Mouse (Mus musculus): ENCODE results near the gene N4bp2l1. TPM values are rescaled to one million over a fixed set of nuclear protein-coding genes. Genes with fewer than 3 reads are reported as not detected.

Gene N4bp2l1
- polyA plus RNA-seq, 1 experiment from 2014 or later = 19.9 TPM

- Histone ChIP-seq H3K9ac (ENCODE audit: low read depth, low read length) (peak overlapping the region; percentile 82), H3K9me3 (replicated peaks; ENCODE audit: control insufficient read depth, low read length, poor library complexity, severe bottlenecking) (no peaks in the 10 kb centered on the region), H3K4me3 (ENCODE audit: low read depth, low read length) (peak overlapping the region; percentile 90), H3K4me1 (ENCODE audit: control insufficient read depth, insufficient read depth, low read length) (peaks cover 7% of the 10 kb centered on the region), H3K27ac (ENCODE audit: low read length) (peak overlapping the region; percentile 69), H3K36me3 (ENCODE audit: control insufficient read depth, insufficient read depth, low read length) (no peaks in the 10 kb centered on the region), H3K27me3 (ENCODE audit: control insufficient read depth, insufficient read depth, low read depth, low read length) (peaks cover 7% of the 10 kb centered on the region; the same call in 1 of the 2 replicates), H3K4me2 (ENCODE audit: low read length) (peak overlapping the region; percentile 81)
- peak; percentile 82 for ATAC-seq
- WGBS = 1% methylated on average over 87 of the region's 102 CpGs
Measured at GRCm38 (mm10) chr5:150593756-150594648, 3.0 kb downstream of the N4bp2l1 start.

GRCm38 (mm10) chr5:150592904-150593755 is 3.9 kb downstream of the N4bp2l1 start:
- H3K4me3 ChIP-seq (ENCODE audit: low read depth, low read length) = peak overlapping the region; percentile 90
- H3K27me3 ChIP-seq (ENCODE audit: control insufficient read depth, insufficient read depth, low read depth, low read length) = peaks cover 7% of the 10 kb centered on the region; the same call in 1 of the 2 replicates
- H3K27ac ChIP-seq (ENCODE audit: low read length) = peak overlapping the region; percentile 69; the same call in 1 of the 2 replicates
- peak; percentile 64 for ATAC-seq
- no peaks in the 10 kb centered on the region for H3K9me3 ChIP-seq (replicated peaks; ENCODE audit: control insufficient read depth, low read length, poor library complexity, severe bottlenecking)
- H3K36me3 ChIP-seq (ENCODE audit: control insufficient read depth, insufficient read depth, low read length) = no peaks in the 10 kb centered on the region
- peak overlapping the region; percentile 82 for H3K9ac ChIP-seq (ENCODE audit: low read depth, low read length)
- peak overlapping the region; percentile 81 for H3K4me2 ChIP-seq (ENCODE audit: low read length)
- H3K4me1 ChIP-seq (ENCODE audit: control insufficient read depth, insufficient read depth, low read length) = peaks cover 7% of the 10 kb centered on the region
- 13% methylated on average over 32 of the region's 40 CpGs for WGBS

- peak overlapping the region; percentile 81 for H3K4me2 ChIP-seq (ENCODE audit: low read length)
- H3K36me3 ChIP-seq (ENCODE audit: control insufficient read depth, insufficient read depth, low read length) = no peaks in the 10 kb centered on the region
- 0 out of 2 replicates have a peak overlapping the region, but pooled peaks have one; percentile 82 for H3K9ac ChIP-seq (ENCODE audit: low read depth, low read length)
- no peaks in the 10 kb centered on the region for H3K9me3 ChIP-seq (replicated peaks; ENCODE audit: control insufficient read depth, low read length, poor library complexity, severe bottlenecking)
- no peak for ATAC-seq
- WGBS = 73% methylated on average over 13 of the region's 13 CpGs
- peaks cover 7% of the 10 kb centered on the region; the same call in 1 of the 2 replicates for H3K27me3 ChIP-seq (ENCODE audit: control insufficient read depth, insufficient read depth, low read depth, low read length)
- H3K4me3 ChIP-seq (ENCODE audit: low read depth, low read length) = peak overlapping the region; percentile 90
- peaks cover 7% of the 10 kb centered on the region for H3K4me1 ChIP-seq (ENCODE audit: control insufficient read depth, insufficient read depth, low read length)
- H3K27ac ChIP-seq (ENCODE audit: low read length) = no peak overlapping the region
Measured at GRCm38 (mm10) chr5:150592186-150592903, 4.6 kb downstream of the N4bp2l1 start.

- WGBS = 79% methylated on average over 2 of the region's 2 CpGs
- Histone ChIP-seq H3K4me2 (ENCODE audit: low read length) (no peak overlapping the region), H3K27me3 (ENCODE audit: control insufficient read depth, insufficient read depth, low read depth, low read length) (0 out of 2 replicates have a peak, but pooled peaks cover 5% of the 10 kb centered on the region), H3K4me3 (ENCODE audit: low read depth, low read length) (no peak overlapping the region), H3K27ac (ENCODE audit: low read length) (no peak overlapping the region), H3K36me3 (ENCODE audit: control insufficient read depth, insufficient read depth, low read length) (no peaks in the 10 kb centered on the region), H3K4me1 (ENCODE audit: control insufficient read depth, insufficient read depth, low read length) (peaks cover 6% of the 10 kb centered on the region), H3K9ac (ENCODE audit: low read depth, low read length) (no peak overlapping the region), H3K9me3 (replicated peaks; ENCODE audit: control insufficient read depth, low read length, poor library complexity, severe bottlenecking) (no peaks in the 10 kb centered on the region)
- no peak for ATAC-seq
Measured at GRCm38 (mm10) chr5:150589945-150590344, 7.0 kb downstream of the N4bp2l1 start.

- no peaks in the 10 kb centered on the region for H3K27me3 ChIP-seq (ENCODE audit: control insufficient read depth, insufficient read depth, low read depth, low read length)
- H3K4me3 ChIP-seq (ENCODE audit: low read depth, low read length) = no peak overlapping the region
- no peak for ATAC-seq
- no peak overlapping the region for H3K27ac ChIP-seq (ENCODE audit: low read length)
- H3K4me1 ChIP-seq (ENCODE audit: control insufficient read depth, insufficient read depth, low read length) = no peaks in the 10 kb centered on the region
- WGBS = 55% methylated on average over 6 of the region's 6 CpGs
- H3K9me3 ChIP-seq (replicated peaks; ENCODE audit: control insufficient read depth, low read length, poor library complexity, severe bottlenecking) = no peaks in the 10 kb centered on the region
- no peak overlapping the region for H3K4me2 ChIP-seq (ENCODE audit: low read length)
- no peaks in the 10 kb centered on the region for H3K36me3 ChIP-seq (ENCODE audit: control insufficient read depth, insufficient read depth, low read length)
- no peak overlapping the region for H3K9ac ChIP-seq (ENCODE audit: low read depth, low read length)
Measured at GRCm38 (mm10) chr5:150584337-150584729, 12.7 kb downstream of the N4bp2l1 start.

DNA sequence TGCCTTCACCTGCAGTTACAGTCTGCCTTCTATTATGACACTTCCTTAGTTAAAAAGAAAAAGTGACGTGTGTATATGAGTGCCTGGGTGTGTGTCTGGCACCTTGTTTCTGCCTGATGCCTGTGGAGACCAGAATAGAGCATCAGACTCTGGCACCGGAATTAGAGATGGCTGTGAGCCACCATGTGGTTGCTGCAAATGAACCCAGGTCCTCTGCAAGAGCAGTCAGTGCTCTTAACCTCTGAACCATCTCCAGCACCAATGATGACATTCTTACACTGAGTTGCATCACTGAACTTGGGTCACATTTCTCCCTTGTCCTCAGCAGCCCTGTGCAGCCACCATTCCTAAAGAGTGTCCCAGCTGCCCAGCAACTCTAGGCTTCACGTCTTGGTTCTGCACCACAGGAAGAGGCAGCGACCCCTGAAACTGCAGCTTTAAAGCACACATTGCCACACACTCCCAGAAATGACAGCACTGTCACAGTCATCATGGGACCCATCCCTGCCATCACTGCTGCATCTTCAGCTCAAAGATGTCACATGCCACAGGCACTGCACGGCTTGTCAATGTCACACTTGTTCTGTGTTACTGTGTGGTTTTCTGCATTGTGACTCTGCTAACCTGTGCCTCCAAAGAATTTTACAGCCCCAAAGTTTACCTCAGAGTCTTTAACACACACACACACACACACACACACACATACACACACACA is 13.2 kb downstream of the N4bp2l1 start:
- Histone ChIP-seq H3K27me3 (ENCODE audit: control insufficient read depth, insufficient read depth, low read depth, low read length) (no peaks in the 10 kb centered on the region), H3K4me3 (ENCODE audit: low read depth, low read length) (no peak overlapping the region), H3K9ac (ENCODE audit: low read depth, low read length) (no peak overlapping the region), H3K36me3 (ENCODE audit: control insufficient read depth, insufficient read depth, low read length) (no peaks in the 10 kb centered on the region), H3K4me2 (ENCODE audit: low read length) (no peak overlapping the region), H3K27ac (ENCODE audit: low read length) (no peak overlapping the region), H3K9me3 (replicated peaks; ENCODE audit: control insufficient read depth, low read length, poor library complexity, severe bottlenecking) (no peaks in the 10 kb centered on the region), H3K4me1 (ENCODE audit: control insufficient read depth, insufficient read depth, low read length) (no peaks in the 10 kb centered on the region)
- 70% methylated on average over 5 of the region's 5 CpGs for WGBS
- no peak for ATAC-seq

DNA sequence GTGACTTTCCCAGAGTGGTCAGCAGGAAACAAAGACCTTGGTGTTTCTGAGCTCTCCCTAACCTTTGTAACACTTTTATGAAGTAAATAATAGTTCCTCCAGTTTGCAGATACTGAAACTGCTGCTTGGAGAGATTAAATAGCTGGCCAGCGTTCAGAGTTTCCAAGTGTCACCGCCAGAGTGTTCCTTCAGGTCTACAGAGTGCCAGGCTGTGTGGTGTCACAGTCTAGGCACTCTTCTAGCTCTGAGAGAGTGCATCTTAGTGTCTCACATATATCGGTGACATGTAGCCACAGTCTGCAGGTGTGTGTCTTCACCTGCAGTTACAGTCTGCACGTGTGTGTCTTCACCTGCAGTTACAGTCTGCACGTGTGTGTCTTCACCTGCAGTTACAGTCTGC is 13.8 kb downstream of the N4bp2l1 start:
- Histone ChIP-seq H3K9ac (ENCODE audit: low read depth, low read length) (no peak overlapping the region), H3K9me3 (replicated peaks; ENCODE audit: control insufficient read depth, low read length, poor library complexity, severe bottlenecking) (no peaks in the 10 kb centered on the region), H3K4me3 (ENCODE audit: low read depth, low read length) (no peak overlapping the region), H3K4me2 (ENCODE audit: low read length) (no peak overlapping the region), H3K27me3 (ENCODE audit: control insufficient read depth, insufficient read depth, low read depth, low read length) (no peaks in the 10 kb centered on the region), H3K27ac (ENCODE audit: low read length) (no peak overlapping the region), H3K36me3 (ENCODE audit: control insufficient read depth, insufficient read depth, low read length) (no peaks in the 10 kb centered on the region), H3K4me1 (ENCODE audit: control insufficient read depth, insufficient read depth, low read length) (no peaks in the 10 kb centered on the region)
- WGBS = 85% methylated on average over 5 of the region's 5 CpGs
- ATAC-seq = no peak

- Histone ChIP-seq H3K4me2 (ENCODE audit: low read length) (no peak overlapping the region), H3K9me3 (replicated peaks; ENCODE audit: control insufficient read depth, low read length, poor library complexity, severe bottlenecking) (no peaks in the 10 kb centered on the region), H3K9ac (ENCODE audit: low read depth, low read length) (no peak overlapping the region), H3K27ac (ENCODE audit: low read length) (no peak overlapping the region), H3K4me1 (ENCODE audit: control insufficient read depth, insufficient read depth, low read length) (no peaks in the 10 kb centered on the region), H3K4me3 (ENCODE audit: low read depth, low read length) (no peak overlapping the region), H3K27me3 (ENCODE audit: control insufficient read depth, insufficient read depth, low read depth, low read length) (no peaks in the 10 kb centered on the region), H3K36me3 (ENCODE audit: control insufficient read depth, insufficient read depth, low read length) (no peaks in the 10 kb centered on the region)
- WGBS = 53% methylated on average over 6 of the region's 6 CpGs
- ATAC-seq = no peak
Measured at GRCm38 (mm10) chr5:150581180-150581579, 15.8 kb downstream of the N4bp2l1 start.

All from midbrain, embryonic 16.5 days (tissue).